Mouse (Mus musculus): Measurements from ENCODE around the gene Rnaseh2c. TPM values are rescaled to one million over a fixed set of nuclear protein-coding genes. Genes with fewer than 3 reads are reported as not detected.

The Rnaseh2c gene
- polyA plus RNA-seq, 1 experiment from 2014 or later, result 64.7 TPM

GRCm38 (mm10) chr19:5605126-5605525 lies 3.5 kb downstream of the Rnaseh2c start:
- peaks cover 8% of the 10 kb centered on the region for H3K4me1 ChIP-seq (replicated peaks; ENCODE audit: control insufficient read depth, insufficient read depth)
- H3K36me3 ChIP-seq (ENCODE audit: control insufficient read depth, insufficient read depth, low read length), result peaks cover 25% of the 10 kb centered on the region
- no peak overlapping the region for H3K27ac ChIP-seq (replicated peaks)
- 88% methylated on average over 7 of the region's 7 CpGs for WGBS
- DNase-seq (ENCODE audit: low spot score) (no peak), ATAC-seq (ENCODE audit: low FRiP score, low TSS enrichment) (no peak)
- no peak overlapping the region for H3K9ac ChIP-seq (ENCODE audit: low read length)
- TF ChIP-seq CTCF (IDR thresholded peaks at IDR 0.05; ENCODE audit: low read depth), result no peak
- no peak for TF ChIP-seq EP300 (optimal IDR thresholded peaks at IDR 0.05)
- no peak overlapping the region for H3K4me2 ChIP-seq (replicated peaks; ENCODE audit: low read depth)
- H3K27me3 ChIP-seq (ENCODE audit: control insufficient read depth, insufficient read depth, low read length), result no peaks in the 10 kb centered on the region
- H3K9me3 ChIP-seq (ENCODE audit: control insufficient read depth, low read length), result no peaks in the 10 kb centered on the region
- no peak overlapping the region for H3K4me3 ChIP-seq (ENCODE audit: low read depth, low read length)

DNA sequence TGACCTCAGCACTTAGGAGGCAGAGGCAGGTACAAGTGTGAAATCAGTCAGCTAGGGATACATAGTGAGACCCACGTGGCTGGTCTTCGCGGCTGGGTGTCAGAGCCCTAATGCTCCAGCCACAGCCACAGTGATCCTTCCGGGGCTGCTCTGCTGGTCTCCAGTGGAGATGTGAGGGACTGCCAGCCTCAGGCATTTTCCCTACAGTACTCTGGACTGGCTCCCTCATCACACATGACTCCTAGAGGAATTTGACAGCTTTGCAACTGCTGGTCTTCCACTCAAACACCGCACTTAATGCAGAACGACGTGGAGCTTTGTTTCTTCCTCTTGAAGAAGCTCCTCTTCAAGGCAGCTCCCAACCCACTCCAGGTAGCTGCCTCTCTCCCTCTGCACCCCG lies 4.5 kb downstream of the Rnaseh2c start:
- ATAC-seq (ENCODE audit: low FRiP score, low TSS enrichment), result no peak

GRCm38 (mm10) chr19:5607705-5608410 lies 6.2 kb downstream of the Rnaseh2c start:
- Histone ChIP-seq H3K4me1 (replicated peaks; ENCODE audit: control insufficient read depth, insufficient read depth) (peaks cover 4% of the 10 kb centered on the region; the same call in 1 of the 2 replicates), H3K27ac (replicated peaks) (no peak overlapping the region), H3K36me3 (ENCODE audit: control insufficient read depth, insufficient read depth, low read length) (peaks cover 25% of the 10 kb centered on the region), H3K4me2 (replicated peaks; ENCODE audit: low read depth) (no peak overlapping the region), H3K27me3 (ENCODE audit: control insufficient read depth, insufficient read depth, low read length) (no peaks in the 10 kb centered on the region), H3K9ac (ENCODE audit: low read length) (no peak overlapping the region), H3K9me3 (ENCODE audit: control insufficient read depth, low read length) (no peaks in the 10 kb centered on the region), H3K4me3 (ENCODE audit: low read depth, low read length) (no peak overlapping the region)
- WGBS, result 92% methylated on average over 26 of the region's 26 CpGs
- TF ChIP-seq EP300 (optimal IDR thresholded peaks at IDR 0.05) (no peak), CTCF (IDR thresholded peaks at IDR 0.05; ENCODE audit: low read depth) (no peak)
- DNase-seq (ENCODE audit: low spot score) (no peak), ATAC-seq (ENCODE audit: low FRiP score, low TSS enrichment) (no peak)

More for the DNA sequence above, 4.5 kb downstream of the Rnaseh2c start:
- H3K9ac ChIP-seq (ENCODE audit: low read length), result no peak overlapping the region
- DNase-seq (ENCODE audit: low spot score), result no peak
- TF ChIP-seq CTCF (IDR thresholded peaks at IDR 0.05; ENCODE audit: low read depth) (peak; percentile 10; the same call in 1 of the 2 replicates), EP300 (optimal IDR thresholded peaks at IDR 0.05) (no peak)
- no peak overlapping the region for H3K4me3 ChIP-seq (ENCODE audit: low read depth, low read length)
- peaks cover 8% of the 10 kb centered on the region for H3K4me1 ChIP-seq (replicated peaks; ENCODE audit: control insufficient read depth, insufficient read depth)
- no peak overlapping the region for H3K4me2 ChIP-seq (replicated peaks; ENCODE audit: low read depth)
- H3K27ac ChIP-seq (replicated peaks), result no peak overlapping the region
- peaks cover 25% of the 10 kb centered on the region for H3K36me3 ChIP-seq (ENCODE audit: control insufficient read depth, insufficient read depth, low read length)
- H3K27me3 ChIP-seq (ENCODE audit: control insufficient read depth, insufficient read depth, low read length), result no peaks in the 10 kb centered on the region
- WGBS, result 83% methylated on average over 8 of the region's 8 CpGs
- no peaks in the 10 kb centered on the region for H3K9me3 ChIP-seq (ENCODE audit: control insufficient read depth, low read length)

DNA sequence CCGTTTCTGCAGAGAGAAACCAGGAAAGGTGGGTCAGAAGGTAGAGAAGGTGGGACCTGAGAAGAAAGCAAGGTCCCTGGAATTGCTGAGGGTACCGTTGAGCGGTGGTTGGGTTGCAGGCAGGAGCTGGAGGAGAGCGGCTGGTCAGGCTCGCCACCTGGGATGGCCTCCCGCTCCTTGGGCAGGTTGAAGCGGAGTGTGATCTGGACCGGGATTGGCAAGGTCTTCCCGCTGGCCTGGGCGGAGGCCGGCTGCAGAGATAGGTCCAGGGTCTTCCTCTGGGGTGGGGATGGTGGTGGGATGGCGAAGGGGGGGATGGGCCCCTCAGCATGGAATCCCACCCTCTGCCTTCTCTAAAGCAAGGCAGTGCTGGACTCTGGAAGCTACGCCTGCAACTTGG lies 7.0 kb downstream of the Rnaseh2c start:
- TF ChIP-seq CTCF (IDR thresholded peaks at IDR 0.05; ENCODE audit: low read depth) (no peak), EP300 (optimal IDR thresholded peaks at IDR 0.05) (no peak)
- H3K4me2 ChIP-seq (replicated peaks; ENCODE audit: low read depth), result peak overlapping the region; percentile 77; the same call in 1 of the 2 replicates
- H3K36me3 ChIP-seq (ENCODE audit: control insufficient read depth, insufficient read depth, low read length), result peaks cover 22% of the 10 kb centered on the region
- 0 out of 2 replicates have a peak overlapping the region, but pooled peaks have one; percentile 97 for H3K27ac ChIP-seq (replicated peaks)
- no peaks in the 10 kb centered on the region for H3K9me3 ChIP-seq (ENCODE audit: control insufficient read depth, low read length)
- ATAC-seq (ENCODE audit: low FRiP score, low TSS enrichment), result no peak
- no peak for DNase-seq (ENCODE audit: low spot score)
- H3K27me3 ChIP-seq (ENCODE audit: control insufficient read depth, insufficient read depth, low read length), result no peaks in the 10 kb centered on the region
- WGBS, result 96% methylated on average over 13 of the region's 13 CpGs
- H3K4me3 ChIP-seq (ENCODE audit: low read depth, low read length), result peak overlapping the region; percentile 74; the same call in 1 of the 2 replicates
- H3K9ac ChIP-seq (ENCODE audit: low read length), result no peak overlapping the region; the same call in 1 of the 2 replicates
- H3K4me1 ChIP-seq (replicated peaks; ENCODE audit: control insufficient read depth, insufficient read depth), result 0 out of 2 replicates have a peak, but pooled peaks cover 4% of the 10 kb centered on the region

- peak overlapping the region; percentile 74 for H3K4me3 ChIP-seq (ENCODE audit: low read depth, low read length)
- H3K4me2 ChIP-seq (replicated peaks; ENCODE audit: low read depth), result peak overlapping the region; percentile 77
- H3K9ac ChIP-seq (ENCODE audit: low read length), result peak overlapping the region; percentile 90
- no peak for TF ChIP-seq CTCF (IDR thresholded peaks at IDR 0.05; ENCODE audit: low read depth)
- TF ChIP-seq EP300 (optimal IDR thresholded peaks at IDR 0.05), result no peak
- DNase-seq (ENCODE audit: low spot score) (no peak), ATAC-seq (ENCODE audit: low FRiP score, low TSS enrichment) (no peak; the same call in 1 of the 2 replicates)
- H3K27ac ChIP-seq (replicated peaks), result peak overlapping the region; percentile 97
- no peaks in the 10 kb centered on the region for H3K27me3 ChIP-seq (ENCODE audit: control insufficient read depth, insufficient read depth, low read length)
- H3K4me1 ChIP-seq (replicated peaks; ENCODE audit: control insufficient read depth, insufficient read depth), result 0 out of 2 replicates have a peak, but pooled peaks cover 4% of the 10 kb centered on the region
- peaks cover 19% of the 10 kb centered on the region for H3K36me3 ChIP-seq (ENCODE audit: control insufficient read depth, insufficient read depth, low read length)
- WGBS, result 37% methylated on average over 10 of the region's 10 CpGs
- H3K9me3 ChIP-seq (ENCODE audit: control insufficient read depth, low read length), result no peaks in the 10 kb centered on the region
Measured at GRCm38 (mm10) chr19:5609171-5609546, 7.5 kb downstream of the Rnaseh2c start.
